Mouse (Mus musculus) neural tube, embryonic 12.5 days (tissue): ENCODE measurements around the gene Acads. TPM values are rescaled to one million over a fixed set of nuclear protein-coding genes. Genes with fewer than 3 reads are reported as not detected.
A peak's percentile ranks its signal among the peaks of the same experiment; 100 is the strongest.

ENCODE experiments used
- ATAC-seq: fragments of 200-750 bp; cut with Nextera tagmentation; 2 replicates; pipeline ENCODE4 v1.8.0; 2017; ENCODE audit warnings: low read depth, mild to moderate bottlenecking, moderate TSS enrichment, moderate library complexity; ENCODE audit not compliant: low FRiP score
- H3K27ac ChIP-seq: fragments of 300-500 bp; sonication (generic); 2 replicates; pipeline ENCODE4 v1.5.1; 2016
- H3K27me3 ChIP-seq: fragments of 300-500 bp; sonication (generic); replicated peaks from 2 replicates; pipeline ENCODE4 v1.6.1; 2016; ENCODE audit warnings: mild to moderate bottlenecking
- H3K36me3 ChIP-seq: fragments of 300-500 bp; sonication (generic); 2 replicates; pipeline ENCODE4 v1.6.1; 2016; ENCODE audit warnings: mild to moderate bottlenecking
- H3K4me1 ChIP-seq: fragments of 300-500 bp; sonication (generic); 2 replicates; pipeline ENCODE4 v1.6.1; 2016
- H3K4me2 ChIP-seq: fragments of 300-500 bp; sonication (generic); replicated peaks from 2 replicates; pipeline ENCODE4 v1.6.1; 2016; ENCODE audit warnings: mild to moderate bottlenecking
- H3K4me3 ChIP-seq: fragments of 300-500 bp; sonication (generic); 2 replicates; pipeline ENCODE4 v1.5.1; 2016
- H3K9ac ChIP-seq: fragments of 300-500 bp; sonication (generic); 2 replicates; pipeline ENCODE4 v1.6.1; 2016; ENCODE audit warnings: mild to moderate bottlenecking
- H3K9me3 ChIP-seq: fragments of 300-500 bp; sonication (generic); 2 replicates; pipeline ENCODE4 v1.6.1; 2016; ENCODE audit warnings: mild to moderate bottlenecking
- WGBS: fragments of 180-500 bp; shearing (Covaris S2); methylation state at CpG from one replicate; pipeline ENCODE4 v1.1.7; 2016; 5-methylcytosine and 5-hydroxymethylcytosine counted together
- polyA plus RNA-seq: library from polyadenylated mRNA; unstranded; fragments of >200 nt; fragmentation: Nextera tagmentation; extraction: Ambion mirVana; gene quantifications from 2 replicates; pipeline ENCODE4 v1.2.1, GENCODE M21; 2016

Gene Acads
- polyA plus RNA-seq, 1 experiment from 2014 or later = 45.1 TPM

GRCm38 (mm10) chr5:115132465-115132864, 13.3 kb upstream of the Acads start:
- Histone ChIP-seq H3K9me3 (no peaks in the 10 kb centered on the region), H3K9ac (no peak overlapping the region), H3K4me1 (peaks cover 17% of the 10 kb centered on the region), H3K27me3 (no peaks in the 10 kb centered on the region), H3K4me3 (no peak overlapping the region), H3K27ac (no peak overlapping the region), H3K36me3 (peaks cover 26% of the 10 kb centered on the region), H3K4me2 (peak overlapping the region; percentile 90)
- WGBS = 97% methylated on average over 8 of the region's 8 CpGs
- ATAC-seq = no peak

- Histone ChIP-seq H3K36me3 (peaks cover 51% of the 10 kb centered on the region), H3K9me3 (no peaks in the 10 kb centered on the region), H3K27ac (no peak overlapping the region), H3K9ac (no peak overlapping the region), H3K4me2 (no peak overlapping the region), H3K4me1 (peaks cover 34% of the 10 kb centered on the region), H3K27me3 (no peaks in the 10 kb centered on the region), H3K4me3 (no peak overlapping the region)
- no peak for ATAC-seq
- WGBS = 87% methylated on average over 6 of the region's 6 CpGs
These were observed 10.2 kb upstream of the Acads start for GRCm38 (mm10) chr5:115129328-115129727.

GRCm38 (mm10) chr5:115127421-115128179, 8.5 kb upstream of the Acads start:
- H3K36me3 ChIP-seq = peaks cover 62% of the 10 kb centered on the region
- peaks cover 21% of the 10 kb centered on the region for H3K4me1 ChIP-seq
- no peak overlapping the region for H3K4me2 ChIP-seq
- no peaks in the 10 kb centered on the region for H3K27me3 ChIP-seq
- 94% methylated on average over 22 of the region's 22 CpGs for WGBS
- no peak overlapping the region for H3K27ac ChIP-seq
- no peak overlapping the region; the same call in 1 of the 2 replicates for H3K9ac ChIP-seq
- ATAC-seq = no peak
- no peaks in the 10 kb centered on the region for H3K9me3 ChIP-seq
- H3K4me3 ChIP-seq = no peak overlapping the region

- H3K36me3 ChIP-seq = peaks cover 65% of the 10 kb centered on the region
- H3K4me3 ChIP-seq = no peak overlapping the region
- no peak overlapping the region for H3K4me2 ChIP-seq
- H3K27me3 ChIP-seq = no peaks in the 10 kb centered on the region
- H3K27ac ChIP-seq = no peak overlapping the region
- H3K9ac ChIP-seq = no peak overlapping the region
- WGBS = 91% methylated on average over 28 of the region's 28 CpGs
- peaks cover 17% of the 10 kb centered on the region; the same call in 1 of the 2 replicates for H3K4me1 ChIP-seq
- H3K9me3 ChIP-seq = no peaks in the 10 kb centered on the region
- no peak for ATAC-seq
These were observed 7.6 kb upstream of the Acads start for GRCm38 (mm10) chr5:115126578-115127312.

- Histone ChIP-seq H3K4me1 (peaks cover 17% of the 10 kb centered on the region; the same call in 1 of the 2 replicates), H3K36me3 (peaks cover 65% of the 10 kb centered on the region), H3K27ac (peak overlapping the region; percentile 26; the same call in 1 of the 2 replicates), H3K27me3 (no peaks in the 10 kb centered on the region), H3K4me3 (no peak overlapping the region), H3K9ac (no peak overlapping the region), H3K4me2 (peak overlapping the region; percentile 28), H3K9me3 (no peaks in the 10 kb centered on the region)
- ATAC-seq = 0 out of 2 replicates have a peak, but pooled peaks have one; percentile 68
- 24% methylated on average over 24 of the region's 24 CpGs for WGBS
These were observed 6.2 kb upstream of the Acads start for GRCm38 (mm10) chr5:115125211-115125871.

GRCm38 (mm10) chr5:115124690-115125089, 5.5 kb upstream of the Acads start:
- Histone ChIP-seq H3K9me3 (no peaks in the 10 kb centered on the region), H3K4me3 (no peak overlapping the region), H3K9ac (no peak overlapping the region), H3K27me3 (no peaks in the 10 kb centered on the region), H3K27ac (no peak overlapping the region), H3K4me2 (no peak overlapping the region), H3K4me1 (peaks cover 17% of the 10 kb centered on the region; the same call in 1 of the 2 replicates), H3K36me3 (peaks cover 59% of the 10 kb centered on the region)
- WGBS = 97% methylated on average over 6 of the region's 6 CpGs
- ATAC-seq = no peak

GRCm38 (mm10) chr5:115120978-115121377, 1.8 kb upstream of the Acads start:
- no peak overlapping the region for H3K4me2 ChIP-seq
- H3K27ac ChIP-seq = no peak overlapping the region
- WGBS = 74% methylated on average over 5 of the region's 5 CpGs
- ATAC-seq = no peak
- no peaks in the 10 kb centered on the region for H3K9me3 ChIP-seq
- H3K9ac ChIP-seq = no peak overlapping the region
- H3K36me3 ChIP-seq = peaks cover 41% of the 10 kb centered on the region
- peaks cover 25% of the 10 kb centered on the region for H3K4me1 ChIP-seq
- H3K4me3 ChIP-seq = no peak overlapping the region
- no peaks in the 10 kb centered on the region for H3K27me3 ChIP-seq

GRCm38 (mm10) chr5:115117467-115117866, 1.7 kb downstream of the Acads start:
- Histone ChIP-seq H3K9ac (no peak overlapping the region), H3K27me3 (no peaks in the 10 kb centered on the region), H3K4me2 (no peak overlapping the region), H3K36me3 (peaks cover 29% of the 10 kb centered on the region), H3K4me3 (no peak overlapping the region), H3K9me3 (no peaks in the 10 kb centered on the region), H3K27ac (no peak overlapping the region), H3K4me1 (peaks cover 11% of the 10 kb centered on the region)
- ATAC-seq = no peak
- WGBS = 96% methylated on average over 13 of the region's 13 CpGs

GRCm38 (mm10) chr5:115116426-115116825, 2.7 kb downstream of the Acads start:
- no peaks in the 10 kb centered on the region for H3K9me3 ChIP-seq
- 90% methylated on average over 3 of the region's 3 CpGs for WGBS
- H3K27me3 ChIP-seq = no peaks in the 10 kb centered on the region
- H3K4me3 ChIP-seq = no peak overlapping the region
- peaks cover 11% of the 10 kb centered on the region for H3K4me1 ChIP-seq
- H3K27ac ChIP-seq = no peak overlapping the region
- H3K9ac ChIP-seq = no peak overlapping the region
- H3K36me3 ChIP-seq = peaks cover 35% of the 10 kb centered on the region
- no peak for ATAC-seq
- no peak overlapping the region for H3K4me2 ChIP-seq

GRCm38 (mm10) chr5:115114501-115114900, 4.6 kb downstream of the Acads start:
- H3K4me3 ChIP-seq = no peak overlapping the region
- H3K27ac ChIP-seq = no peak overlapping the region
- ATAC-seq = no peak
- H3K9ac ChIP-seq = no peak overlapping the region
- H3K36me3 ChIP-seq = peaks cover 45% of the 10 kb centered on the region
- H3K4me1 ChIP-seq = peaks cover 21% of the 10 kb centered on the region
- WGBS = 92% methylated on average over 8 of the region's 8 CpGs
- no peaks in the 10 kb centered on the region for H3K27me3 ChIP-seq
- H3K4me2 ChIP-seq = no peak overlapping the region
- no peaks in the 10 kb centered on the region for H3K9me3 ChIP-seq

GRCm38 (mm10) chr5:115113244-115113643, 5.9 kb downstream of the Acads start:
- Histone ChIP-seq H3K4me3 (no peak overlapping the region), H3K27ac (no peak overlapping the region), H3K4me2 (no peak overlapping the region), H3K4me1 (peaks cover 10% of the 10 kb centered on the region; the same call in 1 of the 2 replicates), H3K27me3 (no peaks in the 10 kb centered on the region), H3K9me3 (no peaks in the 10 kb centered on the region), H3K36me3 (peaks cover 45% of the 10 kb centered on the region), H3K9ac (no peak overlapping the region)
- ATAC-seq = no peak
- WGBS = 96% methylated on average over 12 of the region's 12 CpGs

- H3K27me3 ChIP-seq = no peaks in the 10 kb centered on the region
- 91% methylated on average over 8 of the region's 8 CpGs for WGBS
- H3K4me3 ChIP-seq = no peak overlapping the region
- no peak overlapping the region for H3K4me2 ChIP-seq
- H3K9ac ChIP-seq = 0 out of 2 replicates have a peak overlapping the region, but pooled peaks have one; percentile 3
- no peak for ATAC-seq
- H3K27ac ChIP-seq = no peak overlapping the region
- H3K4me1 ChIP-seq = peaks cover 10% of the 10 kb centered on the region; the same call in 1 of the 2 replicates
- peaks cover 30% of the 10 kb centered on the region for H3K36me3 ChIP-seq
- H3K9me3 ChIP-seq = no peaks in the 10 kb centered on the region
These were observed 8.0 kb downstream of the Acads start for GRCm38 (mm10) chr5:115111156-115111555.
